Mouse (Mus musculus) brain, embryonic 14.5 days (tissue): ENCODE results near the gene Glt1d1.

ENCODE experiments used
- CTCF ChIP-seq: fragments of 200-500 bp; IDR thresholded peaks from 2 replicates; pipeline ENCODE4 v1.5.1; 2012; ENCODE audit warnings: inconsistent platforms, mild to moderate bottlenecking, moderate library complexity, borderline replicate concordance; ENCODE audit not compliant: insufficient read depth, insufficient read length; ENCODE audit errors: extremely low read depth
- POLR2A ChIP-seq: fragments of 200-500 bp; IDR thresholded peaks from 2 replicates; pipeline ENCODE4 v1.6.1; 2012; ENCODE audit warnings: mild to moderate bottlenecking, inconsistent platforms, borderline replicate concordance; ENCODE audit not compliant: poor library complexity, insufficient read depth, insufficient read length, severe bottlenecking; ENCODE audit errors: extremely low read depth

DNA sequence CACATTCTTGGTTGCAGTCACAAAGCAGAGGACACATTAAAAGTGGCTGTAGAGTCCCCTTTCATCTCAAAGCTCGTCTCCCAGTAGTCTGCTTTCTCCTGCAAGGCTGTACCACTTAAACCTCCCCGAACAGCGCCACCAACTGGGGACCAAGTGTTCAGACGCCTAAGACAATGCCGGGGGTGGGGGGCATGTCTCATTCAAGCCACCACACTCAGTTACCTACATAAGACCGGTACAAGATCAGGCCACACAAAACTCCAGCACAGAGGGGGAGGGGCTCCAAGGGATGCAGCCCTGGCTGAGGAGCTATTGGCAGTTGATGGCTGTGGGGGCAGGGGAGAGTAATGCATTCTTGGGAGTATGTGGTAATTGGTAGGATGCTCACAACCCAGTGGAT lies 68.1 kb downstream of the Glt1d1 start:
- TF ChIP-seq CTCF (0 out of 2 replicates have a peak, but pooled peaks have one; percentile 1), POLR2A (no peak)
